Mouse (Mus musculus): Measurements from ENCODE around the gene Olfr1128. TPM values are rescaled to one million over a fixed set of nuclear protein-coding genes. Genes with fewer than 3 reads are reported as not detected.
"Not testable (repeated sequence)": the region's sequence is repeated elsewhere in the genome, so short reads cannot be mapped to it uniquely, and the experiment has no call there.

Olfr1128 gene
- total RNA-seq (2018; cell fraction: chromatin; rRNA removed), result not detected
- total RNA-seq (2018; cell fraction: cytosol; rRNA removed), result not detected
- total RNA-seq (2018; cell fraction: nucleus; rRNA removed), result not detected
- not detected in 3 replicates for polyA plus RNA-seq (2018)

DNA sequence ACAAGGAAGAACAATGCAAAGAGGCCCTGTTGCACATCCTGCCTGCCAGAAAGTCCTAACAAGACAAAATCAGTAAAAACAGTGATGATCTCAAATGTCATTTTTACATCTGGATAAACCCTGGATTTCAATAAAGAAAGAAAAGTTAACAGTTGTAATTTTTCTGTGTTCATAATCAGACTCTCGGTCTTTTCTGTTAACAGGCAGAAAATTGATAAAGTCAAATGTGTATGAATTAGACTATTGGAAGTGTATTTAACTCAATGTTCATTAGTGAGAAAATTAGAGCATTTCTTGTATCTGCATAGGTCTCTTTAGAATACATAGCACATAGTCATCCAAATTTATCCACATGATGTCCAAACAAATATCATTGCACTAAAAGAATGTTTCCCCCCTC lies at the start of gene Olfr1128:
TSS of gene Olfr1128 (minus strand) at position 101 of the 400 bp plus-strand sequence.
- H3K36me3 ChIP-seq (ENCODE audit: inconsistent target), result no peaks in the 10 kb centered on the region
- H3K79me2 ChIP-seq (ENCODE audit: inconsistent target), result no peaks in the 10 kb centered on the region
- 83% methylated on average over 1 of the region's 1 CpGs for WGBS (ENCODE audit: missing documents)
- no peak within 1 kb of the TSS for H3K27ac ChIP-seq
- no peak within 1 kb of the TSS for H3K4me3 ChIP-seq (ENCODE audit: inconsistent target)

DNA sequence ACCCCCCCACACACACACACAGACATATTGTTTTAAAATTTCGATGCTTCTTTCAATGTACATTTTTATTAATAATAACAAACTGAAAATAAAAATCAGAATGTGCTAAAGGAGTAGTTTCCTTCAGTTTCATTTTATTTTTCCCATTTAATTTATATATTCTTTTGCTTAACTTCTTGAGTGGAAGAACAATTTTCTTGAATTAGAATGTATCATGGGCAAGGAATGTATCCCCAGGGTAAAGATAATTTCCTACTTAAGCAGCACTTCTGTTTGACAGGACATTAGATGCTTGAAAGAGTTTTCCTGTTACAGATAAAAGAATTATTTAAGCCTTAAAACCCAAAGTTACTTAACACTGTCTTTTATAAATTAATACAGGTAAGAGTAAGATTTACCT lies 28.3 kb upstream of the Olfr1128 start, which contains the start of gene Olfr1129:
TSS of gene Olfr1129 (plus strand) at position 301 of the 400 bp plus-strand sequence.
- H3K36me3 ChIP-seq (ENCODE audit: inconsistent target); H3K79me2 ChIP-seq (ENCODE audit: inconsistent target); H3K4me3 ChIP-seq (ENCODE audit: inconsistent target); H3K27ac ChIP-seq: not testable (repeated sequence)
- 50% methylated on average over 1 of the region's 1 CpGs for WGBS (ENCODE audit: missing documents)

DNA sequence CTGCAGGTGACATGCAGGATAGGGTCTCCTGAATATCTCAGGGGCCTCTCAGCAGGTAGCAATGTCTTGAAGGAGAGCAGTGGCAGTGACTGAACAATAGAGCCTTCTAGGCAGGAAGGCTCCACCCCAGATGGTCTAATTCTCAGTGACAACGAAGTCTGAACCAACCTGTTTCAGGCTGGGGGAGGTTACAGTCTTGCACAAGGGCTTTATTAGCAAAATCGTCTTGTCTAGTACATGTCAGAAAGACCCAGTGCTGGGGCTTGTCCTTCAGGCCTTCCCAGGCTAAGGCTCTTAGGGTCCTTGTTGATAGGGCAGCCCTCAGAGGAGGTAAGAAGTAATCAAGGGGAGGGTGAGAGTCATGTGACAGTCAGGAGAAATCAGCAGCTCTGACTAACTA lies 10.5 kb downstream of the Olfr1128 start:
- no peak overlapping the region for H3K27ac ChIP-seq
- H3K36me3 ChIP-seq (ENCODE audit: inconsistent target), result no peaks in the 10 kb centered on the region
- no peak overlapping the region for H3K4me3 ChIP-seq (ENCODE audit: inconsistent target)
- H3K79me2 ChIP-seq (ENCODE audit: inconsistent target), result no peaks in the 10 kb centered on the region
- WGBS (ENCODE audit: missing documents), result 56% methylated on average over 2 of the region's 2 CpGs

DNA sequence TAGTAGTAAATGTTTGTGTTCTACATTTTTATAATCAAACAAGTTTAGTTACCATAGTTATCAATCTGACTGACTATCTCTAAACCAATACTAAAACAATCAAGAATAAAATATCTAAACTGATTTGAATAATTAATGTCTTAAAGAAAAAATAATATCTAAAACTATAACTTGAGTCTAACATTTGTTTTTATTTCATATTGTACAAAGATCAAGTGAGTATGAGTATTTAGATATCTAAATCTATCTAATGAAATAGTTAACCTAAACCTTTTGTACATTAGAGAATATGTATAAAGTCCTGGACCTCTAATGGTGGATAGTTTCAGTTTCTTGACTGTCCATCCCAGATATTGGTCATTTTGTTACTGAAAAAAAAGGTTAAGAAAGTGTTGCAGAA lies 13.8 kb downstream of the Olfr1128 start, which contains the start of gene Olfr153:
TSS of gene Olfr153 (plus strand) at position 301 of the 400 bp plus-strand sequence.
- no peaks in the 10 kb centered on the region for H3K79me2 ChIP-seq (ENCODE audit: inconsistent target)
- no peak within 1 kb of the TSS for H3K27ac ChIP-seq
- no peaks in the 10 kb centered on the region for H3K36me3 ChIP-seq (ENCODE audit: inconsistent target)
- H3K4me3 ChIP-seq (ENCODE audit: inconsistent target), result no peak within 1 kb of the TSS

DNA sequence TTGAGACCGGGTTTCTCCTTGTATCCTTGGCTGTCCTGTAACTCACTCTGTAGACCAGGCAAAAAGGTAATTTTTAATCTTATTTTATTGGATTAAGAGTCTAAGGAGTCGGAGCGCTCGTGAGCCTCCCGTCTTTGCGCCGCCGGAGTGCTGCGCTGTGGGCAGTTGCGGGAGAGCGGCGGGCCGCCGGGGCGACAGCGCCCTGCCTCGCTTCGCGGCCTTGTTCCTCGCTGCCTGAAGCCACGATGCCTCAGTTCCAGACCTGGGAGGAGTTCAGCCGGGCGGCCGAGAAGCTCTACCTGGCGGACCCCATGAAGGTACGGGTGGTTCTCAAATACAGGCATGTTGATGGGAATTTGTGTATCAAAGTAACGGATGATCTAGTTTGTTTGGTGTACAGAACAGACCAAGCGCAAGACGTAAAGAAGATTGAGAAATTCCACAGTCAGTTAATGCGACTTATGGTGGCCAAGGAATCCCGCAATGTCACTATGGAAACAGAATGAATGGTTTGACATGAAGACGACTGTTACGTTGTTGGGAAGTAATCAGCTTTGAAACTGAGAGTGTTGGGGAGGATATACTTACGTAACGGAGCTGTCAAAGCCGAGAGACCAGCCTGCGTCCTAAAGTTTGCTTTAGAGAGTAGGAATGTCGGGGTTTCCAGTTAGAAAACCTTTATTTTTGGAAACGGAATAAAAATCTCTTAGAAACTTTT lies 19.3 kb downstream of the Olfr1128 start:
- not testable (repeated sequence) for H3K27ac ChIP-seq; H3K4me3 ChIP-seq (ENCODE audit: inconsistent target); H3K36me3 ChIP-seq (ENCODE audit: inconsistent target); H3K79me2 ChIP-seq (ENCODE audit: inconsistent target)
- 26% methylated on average over 32 of the region's 39 CpGs for WGBS (ENCODE audit: missing documents)

DNA sequence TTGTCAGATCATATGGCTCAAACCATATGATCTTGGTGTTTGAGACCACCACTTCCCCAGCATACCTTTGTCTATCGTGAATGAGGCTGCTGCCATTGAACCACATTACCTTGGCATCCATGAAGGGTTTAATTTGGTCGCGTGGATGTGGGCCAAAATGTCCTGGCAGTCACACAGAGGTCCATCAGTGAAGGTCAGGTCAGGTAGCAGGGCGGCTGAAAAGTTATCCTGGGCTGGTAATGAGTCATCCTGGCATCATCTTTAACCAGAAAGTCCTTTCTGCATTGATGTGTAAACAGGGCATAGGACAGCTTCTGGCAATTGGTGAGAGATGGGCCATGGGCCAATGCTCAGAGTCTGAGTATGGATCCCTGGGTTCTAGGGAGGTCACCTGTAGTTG lies 24.7 kb downstream of the Olfr1128 start:
- no peaks in the 10 kb centered on the region for H3K79me2 ChIP-seq (ENCODE audit: inconsistent target)
- no peak overlapping the region for H3K4me3 ChIP-seq (ENCODE audit: inconsistent target)
- WGBS (ENCODE audit: missing documents), result 84% methylated on average over 4 of the region's 4 CpGs
- H3K36me3 ChIP-seq (ENCODE audit: inconsistent target), result no peaks in the 10 kb centered on the region
- no peak overlapping the region for H3K27ac ChIP-seq

DNA sequence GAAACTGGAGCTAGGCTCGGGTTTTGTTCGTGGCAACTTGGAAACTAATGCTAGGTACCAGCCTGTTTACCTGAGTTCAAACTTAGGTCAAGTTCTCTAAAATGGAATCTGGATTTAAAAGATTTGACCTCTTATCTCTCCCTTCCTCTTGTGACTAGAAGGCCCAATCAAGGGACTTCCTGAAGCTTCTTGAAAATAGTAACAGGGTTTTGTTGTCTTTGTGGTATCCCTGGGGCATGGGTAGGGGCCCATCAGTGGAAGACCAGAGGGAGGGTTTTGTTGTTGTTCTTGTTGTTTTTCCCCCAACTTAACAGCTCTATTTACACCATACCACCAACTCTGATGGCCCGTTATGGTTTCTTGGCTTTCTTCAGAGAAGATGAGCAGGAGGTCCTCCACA lies 28.8 kb downstream of the Olfr1128 start:
- H3K4me3 ChIP-seq (ENCODE audit: inconsistent target), result no peak overlapping the region
- WGBS (ENCODE audit: missing documents), result 81% methylated on average over 3 of the region's 3 CpGs
- no peak overlapping the region for H3K27ac ChIP-seq

DNA sequence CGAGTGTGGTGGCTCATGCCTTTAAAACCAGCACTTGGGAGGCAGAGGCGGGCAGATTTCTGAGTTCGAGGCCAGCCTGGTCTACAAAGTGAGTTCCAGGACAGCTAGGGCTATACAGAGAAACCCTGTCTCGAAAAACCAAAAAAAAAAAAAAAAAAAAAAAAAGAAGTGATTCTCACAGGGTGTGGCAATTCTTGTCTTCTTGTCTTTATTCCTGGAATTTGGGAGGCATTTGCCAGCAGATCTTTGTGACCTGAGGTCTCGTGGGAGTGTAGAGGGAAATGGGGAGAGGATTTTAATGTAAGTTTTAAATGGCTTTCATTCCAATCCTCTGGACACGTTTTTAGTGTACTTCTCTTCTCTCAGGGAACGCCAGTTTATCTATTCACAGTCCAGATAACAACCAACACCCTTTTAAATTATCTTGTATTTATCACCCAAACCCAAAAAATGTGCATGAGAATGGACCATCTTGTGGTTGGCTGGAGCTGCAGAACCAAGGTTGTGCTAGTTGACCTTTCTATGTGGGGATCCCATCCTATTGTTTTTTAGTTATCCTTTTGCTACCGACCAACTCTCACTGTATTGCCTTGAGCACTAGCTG lies 29.8 kb downstream of the Olfr1128 start:
- no peak overlapping the region for H3K4me3 ChIP-seq (ENCODE audit: inconsistent target)
- WGBS (ENCODE audit: missing documents), result 82% methylated on average over 7 of the region's 8 CpGs

More for the DNA sequence above, 28.8 kb downstream of the Olfr1128 start:
- H3K79me2 ChIP-seq (ENCODE audit: inconsistent target), result no peaks in the 10 kb centered on the region
- H3K36me3 ChIP-seq (ENCODE audit: inconsistent target), result no peaks in the 10 kb centered on the region

DNA sequence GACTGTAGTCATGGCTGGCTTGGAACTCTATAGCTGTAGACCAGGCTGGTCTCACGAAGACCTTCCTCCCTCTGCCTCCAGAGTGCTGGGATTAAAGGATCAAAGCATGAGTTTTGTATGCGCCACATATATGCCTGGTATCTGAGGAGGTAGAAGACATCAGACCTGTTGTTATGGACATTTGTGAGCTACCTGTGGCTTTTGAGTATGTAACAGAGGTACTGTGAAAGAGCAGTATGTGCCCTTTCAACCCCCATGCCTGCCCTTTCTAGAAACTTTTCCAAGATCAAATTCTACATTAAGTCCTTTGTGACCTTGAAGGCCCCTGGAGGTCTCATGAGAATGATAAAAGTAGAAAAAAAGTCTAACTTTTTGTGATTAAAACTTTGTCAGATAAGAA lies 30.3 kb downstream of the Olfr1128 start:
- no peaks in the 10 kb centered on the region for H3K36me3 ChIP-seq (ENCODE audit: inconsistent target)
- H3K79me2 ChIP-seq (ENCODE audit: inconsistent target), result no peaks in the 10 kb centered on the region
- no peak overlapping the region for H3K4me3 ChIP-seq (ENCODE audit: inconsistent target)
- WGBS (ENCODE audit: missing documents), result 88% methylated on average over 2 of the region's 2 CpGs
- H3K27ac ChIP-seq, result no peak overlapping the region

More for the DNA sequence above, 29.8 kb downstream of the Olfr1128 start:
- H3K36me3 ChIP-seq (ENCODE audit: inconsistent target), result no peaks in the 10 kb centered on the region
- no peak overlapping the region for H3K27ac ChIP-seq
- no peaks in the 10 kb centered on the region for H3K79me2 ChIP-seq (ENCODE audit: inconsistent target)

DNA sequence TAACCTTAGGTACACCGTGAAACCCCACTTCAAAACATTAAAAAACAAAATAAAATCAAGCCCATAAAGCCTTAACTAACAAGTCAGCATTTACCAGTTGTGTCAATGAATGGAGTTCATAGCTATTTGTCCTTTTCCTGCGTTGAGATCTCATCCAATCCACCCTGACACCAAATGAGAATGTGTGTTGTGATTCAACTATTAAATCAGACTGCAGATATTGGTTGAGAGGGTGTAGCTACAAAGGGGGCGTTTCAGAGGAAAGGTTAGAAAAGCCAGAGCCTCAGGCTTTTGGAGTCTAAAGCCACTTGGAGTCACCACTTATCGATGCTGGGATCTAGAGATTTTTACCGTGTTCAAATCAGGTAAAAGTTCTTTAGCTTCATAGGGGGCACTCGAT lies 39.1 kb downstream of the Olfr1128 start, which contains the start of gene Pramel6:
TSS of gene Pramel6 (plus strand) at position 301 of the 400 bp plus-strand sequence.
- H3K4me3 ChIP-seq (ENCODE audit: inconsistent target), result no peak within 1 kb of the TSS
- no peaks in the 10 kb centered on the region for H3K36me3 ChIP-seq (ENCODE audit: inconsistent target)
- no peaks in the 10 kb centered on the region for H3K79me2 ChIP-seq (ENCODE audit: inconsistent target)
- H3K27ac ChIP-seq, result no peak within 1 kb of the TSS
- 79% methylated on average over 6 of the region's 6 CpGs for WGBS (ENCODE audit: missing documents)

DNA sequence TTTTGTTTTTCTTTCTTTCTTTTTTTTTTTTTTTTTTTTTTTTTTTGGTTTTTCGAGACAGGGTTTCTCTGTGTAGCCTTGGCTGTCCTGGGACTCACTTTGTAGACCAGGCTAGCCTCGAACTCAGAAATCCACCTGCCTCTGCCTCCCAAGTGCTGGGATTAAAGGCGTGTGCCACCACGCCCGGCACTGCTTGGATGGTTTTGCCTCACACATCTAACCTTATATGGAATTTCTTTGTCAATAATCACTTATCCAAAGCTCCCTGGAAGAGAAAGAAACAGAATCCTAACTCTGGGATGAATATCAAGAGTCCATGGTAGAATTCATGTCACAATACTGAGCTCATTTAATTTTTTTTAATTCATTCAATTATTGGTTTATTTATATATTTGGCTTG lies 48.3 kb downstream of the Olfr1128 start, which contains the start of gene Pramel7:
TSS of gene Pramel7 (minus strand) at position 101 of the 400 bp plus-strand sequence.
- not testable (repeated sequence) for H3K36me3 ChIP-seq (ENCODE audit: inconsistent target); H3K79me2 ChIP-seq (ENCODE audit: inconsistent target); H3K27ac ChIP-seq; H3K4me3 ChIP-seq (ENCODE audit: inconsistent target)
- no CpG with 5 or more reads among the region's 5 CpGs for WGBS (ENCODE audit: missing documents)

Other genes with a start within 250 kb of the Olfr1128 start
- gene Olfr1118, start 238.0 kb downstream of the Olfr1128 start, polyA plus RNA-seq (2018), result not detected in 3 replicates
- gene Olfr1120, start 190.7 kb downstream of the Olfr1128 start, polyA plus RNA-seq (2018), result not detected in 3 replicates
- not detected in 3 replicates for gene Olfr1121, start 175.6 kb downstream of the Olfr1128 start, polyA plus RNA-seq (2018)
- gene Olfr1122, start 159.7 kb downstream of the Olfr1128 start, polyA plus RNA-seq (2018), result not detected in 3 replicates
- not detected in 3 replicates for gene Olfr1123, start 128.9 kb downstream of the Olfr1128 start, polyA plus RNA-seq (2018)
- gene Olfr1124, start 115.3 kb downstream of the Olfr1128 start, polyA plus RNA-seq (2018), result not detected in 3 replicates
- not detected in 3 replicates for gene Olfr1126, start 91.6 kb downstream of the Olfr1128 start, polyA plus RNA-seq (2018)
- not detected in 3 replicates for gene Pramel7, start 48.4 kb downstream of the Olfr1128 start, polyA plus RNA-seq (2018)
- not detected in 3 replicates for gene Pramel6, start 39.0 kb downstream of the Olfr1128 start, polyA plus RNA-seq (2018)
- not detected in 3 replicates for gene Olfr153, start 13.7 kb downstream of the Olfr1128 start, polyA plus RNA-seq (2018)
- not detected in 3 replicates for gene Olfr1129, start 28.4 kb upstream of the Olfr1128 start, polyA plus RNA-seq (2018)
- gene Olfr1130, start 60.7 kb upstream of the Olfr1128 start, polyA plus RNA-seq (2018), result not detected in 3 replicates
- not detected in 3 replicates for gene Olfr1131, start 81.6 kb upstream of the Olfr1128 start, polyA plus RNA-seq (2018)
- not detected in 3 replicates for gene Olfr1132, start 92.0 kb upstream of the Olfr1128 start, polyA plus RNA-seq (2018)
- not detected in 3 replicates for gene Olfr1133, start 101.8 kb upstream of the Olfr1128 start, polyA plus RNA-seq (2018)
- not detected in 3 replicates for gene Olfr1134, start 112.9 kb upstream of the Olfr1128 start, polyA plus RNA-seq (2018)
- gene Olfr1135, start 128.1 kb upstream of the Olfr1128 start, polyA plus RNA-seq (2018), result not detected in 3 replicates
- gene Olfr1136, start 148.4 kb upstream of the Olfr1128 start, polyA plus RNA-seq (2018), result not detected in 3 replicates
- not detected in 3 replicates for gene Olfr1137, start 167.6 kb upstream of the Olfr1128 start, polyA plus RNA-seq (2018)
- not detected in 3 replicates for gene Olfr1138, start 194.4 kb upstream of the Olfr1128 start, polyA plus RNA-seq (2018)
- gene Olfr1140, start 198.2 kb upstream of the Olfr1128 start, polyA plus RNA-seq (2018), result not detected in 3 replicates
- not detected in 3 replicates for gene Olfr1141, start 208.4 kb upstream of the Olfr1128 start, polyA plus RNA-seq (2018)
- not detected in 3 replicates for gene Olfr152, start 233.9 kb upstream of the Olfr1128 start, polyA plus RNA-seq (2018)

Measured in macrophage (primary cell).